Mouse (Mus musculus) lung, postnatal 0 days (tissue): ENCODE results near the gene F10.

Experiments used
- CTCF ChIP-seq: IDR thresholded peaks from 2 replicates; pipeline ENCODE4 v1.5.1; 2016; ENCODE audit warnings: antibody characterized with exemption, mild to moderate bottlenecking
- EP300 ChIP-seq: IDR thresholded peaks from 2 replicates; pipeline ENCODE4 v1.6.1; 2016; ENCODE audit warnings: antibody characterized with exemption, mild to moderate bottlenecking, control low read depth

- TF ChIP-seq CTCF: no peak
- no peak for TF ChIP-seq EP300
Observed at GRCm38 (mm10) chr8:13047652-13048051, 10.5 kb downstream of the F10 start.
